Mouse (Mus musculus) testis, adult 2 months (tissue): ENCODE measurements around the gene Ptpn7. TPM values are rescaled to one million over a fixed set of nuclear protein-coding genes. Genes with fewer than 3 reads are reported as not detected.

Experiments
- H3K27ac ChIP-seq: fragments of 200-500 bp; 2 replicates; pipeline ENCODE4 v1.5.1; 2012; ENCODE audit warnings: low read depth, low read length; ENCODE audit not compliant: control insufficient read depth, insufficient read depth
- H3K27me3 ChIP-seq: fragments of 200-500 bp; 2 replicates; pipeline ENCODE4 v1.6.1; 2012; ENCODE audit warnings: mild to moderate bottlenecking, low read length, moderate library complexity; ENCODE audit not compliant: control insufficient read depth, insufficient read depth
- H3K36me3 ChIP-seq: fragments of 200-500 bp; 2 replicates; pipeline ENCODE4 v1.6.1; 2012; ENCODE audit warnings: mild to moderate bottlenecking, low read length; ENCODE audit not compliant: control insufficient read depth, insufficient read depth
- H3K4me1 ChIP-seq: fragments of 200-500 bp; 2 replicates; pipeline ENCODE4 v1.6.1; 2012; ENCODE audit warnings: low read length; ENCODE audit not compliant: control insufficient read depth, insufficient read depth
- H3K4me3 ChIP-seq: fragments of 200-500 bp; 2 replicates; pipeline ENCODE4 v1.5.1; 2012; ENCODE audit warnings: low read depth, mild to moderate bottlenecking, low read length, moderate library complexity, mixed read lengths; ENCODE audit not compliant: control insufficient read depth
- CTCF ChIP-seq: fragments of 200-500 bp; IDR thresholded peaks from 2 replicates; pipeline ENCODE4 v1.5.1; 2012; ENCODE audit warnings: low read depth, mild to moderate bottlenecking, inconsistent platforms, low read length, moderate library complexity; ENCODE audit not compliant: control insufficient read depth, insufficient read depth, insufficient replicate concordance
- POLR2A ChIP-seq: fragments of 200-500 bp; IDR thresholded peaks from 2 replicates; pipeline ENCODE4 v1.6.1; 2012; ENCODE audit warnings: low read depth, mild to moderate bottlenecking, inconsistent platforms, low read length, moderate library complexity; ENCODE audit not compliant: control insufficient read depth
- polyA plus RNA-seq: library from polyadenylated mRNA; depleted of rRNA; stranded (reverse); fragments of >200 nt; gene quantifications from 2 replicates; pipeline ENCODE4 v1.2.3, GENCODE M21; 2012

Ptpn7 gene
- polyA plus RNA-seq, 1 experiment = 2.6 TPM

DNA sequence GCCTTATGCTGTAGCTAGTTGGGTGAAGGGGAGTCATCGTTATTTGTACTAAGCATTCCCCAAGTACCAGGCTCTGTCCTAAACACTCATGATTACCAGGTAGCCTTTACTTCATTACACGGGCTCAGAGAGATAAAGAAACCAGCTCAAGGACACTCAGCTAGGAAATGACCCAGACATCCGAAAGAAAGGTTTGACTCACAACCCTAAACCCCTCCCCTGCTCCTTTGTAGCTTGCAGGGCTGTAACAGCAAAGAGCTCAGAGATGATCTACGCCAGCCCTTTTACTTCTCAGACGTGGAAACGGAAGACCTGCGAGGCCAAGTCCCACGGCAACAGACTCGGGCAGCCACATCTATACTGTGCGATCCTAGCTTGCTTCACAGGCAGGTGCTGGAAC, 37.8 kb downstream of the Ptpn7 start:
- Histone ChIP-seq H3K27ac (peak overlapping the region; percentile 52; the same call in 1 of the 2 replicates), H3K4me3 (no peak overlapping the region; the same call in 1 of the 2 replicates), H3K36me3 (no peaks in the 10 kb centered on the region), H3K27me3 (no peaks in the 10 kb centered on the region), H3K4me1 (peaks cover 6% of the 10 kb centered on the region)
- no peak for TF ChIP-seq CTCF

DNA sequence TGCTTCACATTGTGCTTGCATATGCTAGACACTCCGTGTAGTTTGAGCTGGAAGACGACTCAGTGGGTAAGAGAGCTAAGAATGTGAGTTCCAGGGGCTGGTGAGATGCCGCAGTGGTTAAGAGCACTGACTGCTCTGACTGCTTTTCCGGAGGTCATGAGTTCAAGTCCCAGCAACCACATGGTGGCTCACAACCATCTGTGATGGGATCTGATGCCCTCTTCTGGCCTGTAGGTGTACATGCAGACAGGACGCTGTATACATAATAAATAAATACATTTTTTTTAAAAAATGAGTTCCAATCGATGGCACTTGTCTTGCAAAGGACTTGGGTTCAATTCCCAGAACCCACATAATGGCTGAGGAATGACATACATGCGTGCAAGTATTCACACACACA, 38.7 kb downstream of the Ptpn7 start:
- peaks cover 6% of the 10 kb centered on the region for H3K4me1 ChIP-seq
- H3K27ac ChIP-seq = no peak overlapping the region
- H3K36me3 ChIP-seq = no peaks in the 10 kb centered on the region
- no peaks in the 10 kb centered on the region for H3K27me3 ChIP-seq
- TF ChIP-seq POLR2A = no peak
- no peak for TF ChIP-seq CTCF
- H3K4me3 ChIP-seq = no peak overlapping the region

DNA sequence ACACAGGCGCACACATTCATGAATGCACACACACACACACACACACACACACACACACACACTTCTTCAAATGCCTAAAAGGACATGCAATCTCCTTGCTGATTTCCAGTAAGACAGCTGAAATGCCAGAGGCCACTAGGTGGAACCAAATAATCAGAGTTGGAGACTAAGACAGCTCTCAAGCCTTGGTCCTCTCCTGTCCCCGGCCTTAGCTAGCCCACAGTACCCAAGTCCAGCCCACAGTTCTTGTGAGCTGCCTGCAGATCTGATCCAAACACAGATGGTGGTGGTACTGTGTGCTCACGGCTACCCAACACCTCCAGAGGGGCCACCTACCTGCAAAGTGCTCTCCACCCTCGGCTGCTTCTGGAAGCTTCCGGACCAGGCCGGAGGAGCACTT, 39.5 kb downstream of the Ptpn7 start:
- Histone ChIP-seq H3K4me1 (peaks cover 6% of the 10 kb centered on the region), H3K36me3 (no peaks in the 10 kb centered on the region), H3K27ac (no peak overlapping the region), H3K4me3 (no peak overlapping the region), H3K27me3 (no peaks in the 10 kb centered on the region)
- TF ChIP-seq POLR2A (no peak), CTCF (peak; percentile 31; the same call in 1 of the 2 replicates)

DNA sequence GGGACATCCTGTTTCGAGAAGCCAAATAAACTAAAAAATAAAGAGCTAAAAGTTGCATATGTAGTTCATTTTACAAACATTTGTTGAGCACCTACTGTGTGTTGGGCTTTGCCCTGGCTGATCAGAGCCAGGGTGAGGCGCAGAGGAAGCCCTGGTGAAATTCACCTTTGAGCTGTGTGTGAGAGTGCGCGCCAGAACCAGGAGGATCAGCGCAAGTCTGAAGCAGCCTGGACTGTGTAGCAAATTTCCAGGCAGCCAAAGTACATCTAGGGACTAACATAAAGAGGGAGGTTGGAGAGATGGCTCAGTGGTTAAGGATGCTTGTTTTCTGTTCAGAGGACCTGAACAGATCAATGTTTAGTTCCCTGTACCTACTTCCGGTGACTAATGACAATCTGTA, 40.8 kb downstream of the Ptpn7 start:
- Histone ChIP-seq H3K36me3 (no peaks in the 10 kb centered on the region), H3K27me3 (no peaks in the 10 kb centered on the region), H3K4me1 (peaks cover 6% of the 10 kb centered on the region), H3K27ac (no peak overlapping the region), H3K4me3 (no peak overlapping the region)
- TF ChIP-seq CTCF = no peak
- TF ChIP-seq POLR2A = no peak

DNA sequence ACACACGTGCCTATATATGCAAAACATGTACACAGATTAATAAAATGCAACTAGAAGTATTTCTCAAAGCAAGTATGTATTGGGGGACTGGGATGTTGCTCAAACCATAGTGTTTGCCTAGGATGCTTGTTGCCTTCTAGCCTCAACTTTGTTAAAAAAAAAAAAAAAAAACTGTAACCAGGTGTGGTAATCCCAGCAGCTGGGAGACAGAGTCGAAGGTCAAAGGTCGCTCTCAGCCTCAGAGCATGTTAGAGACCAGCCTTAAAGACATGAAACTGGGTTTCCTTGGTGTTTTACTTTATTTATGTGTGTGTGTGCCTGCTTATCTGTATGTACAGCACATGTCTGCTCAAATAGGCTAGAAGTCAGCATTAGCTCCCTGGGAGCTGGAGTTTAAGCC, 42.7 kb downstream of the Ptpn7 start:
- H3K27me3 ChIP-seq = no peaks in the 10 kb centered on the region
- H3K4me3 ChIP-seq = no peak overlapping the region
- peaks cover 4% of the 10 kb centered on the region for H3K4me1 ChIP-seq
- no peak overlapping the region for H3K27ac ChIP-seq
- H3K36me3 ChIP-seq = no peaks in the 10 kb centered on the region
- TF ChIP-seq CTCF = no peak
- no peak for TF ChIP-seq POLR2A

DNA sequence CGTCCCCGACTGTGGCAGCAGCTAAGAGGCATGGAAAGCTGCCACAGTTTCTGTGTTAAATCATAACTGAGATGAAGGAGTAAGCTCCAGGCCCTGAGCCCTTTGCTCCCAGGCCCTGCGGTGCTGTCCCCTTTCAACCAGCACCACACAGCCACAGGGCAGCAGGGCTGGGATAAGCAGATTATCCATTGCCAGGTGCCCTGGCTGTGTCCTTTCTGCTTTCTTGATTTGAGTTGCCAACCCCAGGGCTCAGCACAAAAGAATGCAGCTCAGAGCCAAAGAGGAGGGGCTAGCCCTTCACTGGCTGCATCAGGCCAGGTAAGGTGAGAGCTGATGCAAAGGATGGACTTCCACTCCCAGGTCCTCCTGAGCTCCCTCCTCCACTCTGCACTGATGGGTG, 45.2 kb downstream of the Ptpn7 start:
- Histone ChIP-seq H3K4me3 (no peak overlapping the region), H3K27ac (no peak overlapping the region), H3K27me3 (no peaks in the 10 kb centered on the region), H3K4me1 (no peaks in the 10 kb centered on the region), H3K36me3 (no peaks in the 10 kb centered on the region)
- TF ChIP-seq POLR2A = no peak
- TF ChIP-seq CTCF = no peak

DNA sequence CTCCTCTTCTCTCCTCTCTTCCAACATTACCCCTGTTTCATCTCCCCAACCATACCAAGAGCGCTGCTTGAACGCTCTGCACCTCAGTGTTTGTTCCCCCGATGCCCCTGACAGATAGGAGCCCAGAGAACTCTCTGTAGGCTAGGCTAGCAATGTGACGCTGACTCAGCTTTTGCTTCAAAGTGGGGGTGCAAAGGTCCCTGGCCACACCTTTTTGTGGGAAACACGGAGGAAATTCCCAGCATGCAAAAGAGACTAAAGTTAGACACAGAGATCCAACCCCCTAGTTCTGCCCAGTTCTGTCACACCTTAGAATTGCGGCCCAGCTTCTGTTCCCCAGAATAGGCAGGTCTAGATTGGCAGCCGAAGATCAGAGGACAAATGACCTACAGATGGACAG, 46.4 kb downstream of the Ptpn7 start:
- Histone ChIP-seq H3K27ac (no peak overlapping the region), H3K4me3 (no peak overlapping the region), H3K27me3 (no peaks in the 10 kb centered on the region), H3K36me3 (no peaks in the 10 kb centered on the region), H3K4me1 (no peaks in the 10 kb centered on the region)
- TF ChIP-seq CTCF = no peak
- TF ChIP-seq POLR2A = no peak

DNA sequence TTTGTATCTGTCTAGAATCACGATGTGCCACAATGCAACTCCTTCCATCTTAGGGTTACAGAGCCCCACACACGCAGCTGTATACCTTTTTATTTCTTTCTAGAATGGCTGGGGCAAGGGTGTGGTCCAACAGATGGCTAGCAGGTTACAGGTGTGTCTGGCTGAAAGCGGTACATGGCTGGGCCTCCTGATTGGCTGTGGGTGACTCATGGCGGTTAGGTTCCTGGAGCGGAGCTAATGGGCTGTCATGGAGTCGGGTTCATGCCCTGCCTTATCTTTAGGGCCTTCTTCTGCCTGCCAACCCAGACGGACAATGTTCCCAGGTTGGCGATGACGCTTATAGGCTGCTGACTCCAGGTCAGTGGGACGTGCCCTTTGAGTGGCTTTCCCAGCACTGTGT, 48.3 kb downstream of the Ptpn7 start:
- TF ChIP-seq POLR2A (no peak), CTCF (no peak)
- Histone ChIP-seq H3K36me3 (no peaks in the 10 kb centered on the region), H3K27ac (no peak overlapping the region), H3K4me3 (no peak overlapping the region), H3K27me3 (no peaks in the 10 kb centered on the region), H3K4me1 (no peaks in the 10 kb centered on the region)
